Mouse (Mus musculus) right cerebral cortex, adult 18-20 months (tissue): Measurements from ENCODE around the gene Impg2.

Experiments
- DNase-seq: peaks from one replicate; pipeline ENCODE4 v3.0.0; 2022; ENCODE audit warnings: mixed read lengths

Gene Impg2

GRCm38 (mm10) chr16:56302996-56303395 is 98.9 kb downstream of the Impg2 start:
- DNase-seq: no peak

GRCm38 (mm10) chr16:56304167-56304566 is 100.1 kb downstream of the Impg2 start:
- no peak for DNase-seq

DNA sequence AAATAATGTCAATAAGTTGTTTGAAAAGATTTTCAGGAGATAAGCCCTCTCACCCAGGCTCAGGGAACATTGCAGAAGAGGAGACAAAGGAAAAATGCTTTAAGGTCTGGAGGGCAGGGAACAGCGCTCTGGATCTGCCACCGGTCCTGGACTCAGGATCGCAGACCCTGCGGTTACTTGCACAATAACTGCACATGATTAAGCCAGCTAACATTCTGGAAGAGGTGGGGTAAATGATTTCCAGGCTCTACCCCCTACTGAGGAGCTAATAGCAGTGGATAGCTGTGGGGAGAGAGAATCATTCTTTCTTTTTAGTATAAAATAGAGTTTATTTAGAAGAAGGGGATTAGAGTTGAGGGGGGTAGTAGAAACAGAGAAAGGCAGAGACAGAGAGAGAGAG is 103.5 kb downstream of the Impg2 start:
- no peak for DNase-seq

DNA sequence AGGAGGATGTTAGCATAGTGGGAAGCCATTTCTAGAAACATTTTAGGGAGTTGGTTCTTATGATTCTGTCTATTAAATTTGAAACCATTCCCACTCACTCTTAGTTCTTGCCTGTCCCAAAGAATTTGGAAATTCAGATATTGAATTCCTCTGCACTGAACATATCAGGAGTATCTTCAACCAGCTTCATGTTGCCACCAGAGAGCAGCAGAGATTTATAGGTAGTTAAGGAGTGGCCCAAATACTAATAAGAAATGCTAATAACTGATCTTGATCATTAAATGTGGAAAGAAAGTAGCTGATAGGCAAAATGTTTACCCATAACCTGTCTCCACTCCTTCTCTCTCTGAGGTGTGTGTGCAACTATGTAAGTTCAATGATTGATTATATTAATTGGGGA is 107.2 kb downstream of the Impg2 start:
- DNase-seq: no peak
